Mouse (Mus musculus) ovary, adult 18-20 months (tissue): ENCODE measurements around the gene Rbpjl.

Source experiments
- DNase-seq: peaks from one replicate; pipeline ENCODE4 v3.0.0; 2022; ENCODE audit warnings: low spot score, mixed read lengths

The Rbpjl gene

DNA sequence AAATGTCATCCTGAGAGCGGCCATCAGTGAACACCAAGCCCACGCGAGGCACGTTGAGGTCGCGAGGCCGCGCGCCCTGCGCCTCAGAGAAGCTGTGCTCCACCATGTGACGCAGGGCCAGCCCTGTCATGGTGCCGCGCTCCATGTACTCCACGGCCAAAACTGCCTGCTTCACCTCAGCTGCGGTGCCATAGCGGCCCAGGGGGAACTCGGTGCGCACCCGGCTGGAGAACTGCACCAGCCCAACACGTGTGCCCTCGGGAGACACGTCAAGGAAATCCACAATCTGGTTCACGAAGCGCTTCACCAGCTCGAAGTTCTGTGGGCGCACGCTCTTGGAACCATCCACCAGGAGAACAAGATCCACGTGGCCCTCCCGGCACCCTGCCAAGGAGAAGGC is 9.8 kb upstream of the Rbpjl start:
- no peak for DNase-seq

DNA sequence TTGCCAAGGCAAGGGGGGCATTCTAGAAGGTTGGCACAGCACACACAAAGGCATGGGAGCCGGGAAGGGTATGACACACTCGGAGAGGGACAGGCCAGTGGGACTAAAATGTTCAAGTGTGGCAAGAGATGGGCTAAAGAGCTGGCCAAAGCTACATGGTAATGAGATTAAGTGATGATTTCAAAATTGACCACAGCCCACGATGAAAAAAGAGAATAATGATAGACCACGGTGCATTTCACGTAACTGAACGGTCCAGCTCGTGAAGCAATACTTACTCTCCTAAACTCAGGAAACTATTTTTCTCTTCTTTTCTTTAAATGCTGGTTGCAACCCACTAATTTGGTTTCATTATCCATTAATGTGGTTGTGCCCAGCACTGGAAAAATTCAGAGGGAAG is 6.9 kb upstream of the Rbpjl start:
- DNase-seq, result no peak

DNA sequence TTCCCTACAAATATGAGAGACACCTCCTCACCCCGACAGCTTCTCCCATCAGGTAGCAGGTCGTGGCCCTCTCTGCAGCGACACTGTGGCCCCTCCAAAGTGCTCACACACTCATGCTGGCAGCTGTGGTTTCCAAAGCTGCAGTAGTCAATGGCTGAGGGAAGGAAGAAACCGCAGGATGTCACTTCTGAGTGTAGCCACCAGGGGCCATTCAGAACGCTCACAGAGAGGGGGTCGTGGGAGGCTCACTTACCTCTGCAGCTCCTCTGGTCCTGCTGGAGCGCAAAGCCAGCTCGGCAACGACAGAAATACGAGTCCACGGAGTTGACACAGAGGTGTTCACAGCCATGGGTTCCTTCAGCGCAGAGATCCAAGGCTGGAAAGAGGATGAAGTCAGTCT is 6.0 kb upstream of the Rbpjl start:
- DNase-seq, result no peak

DNA sequence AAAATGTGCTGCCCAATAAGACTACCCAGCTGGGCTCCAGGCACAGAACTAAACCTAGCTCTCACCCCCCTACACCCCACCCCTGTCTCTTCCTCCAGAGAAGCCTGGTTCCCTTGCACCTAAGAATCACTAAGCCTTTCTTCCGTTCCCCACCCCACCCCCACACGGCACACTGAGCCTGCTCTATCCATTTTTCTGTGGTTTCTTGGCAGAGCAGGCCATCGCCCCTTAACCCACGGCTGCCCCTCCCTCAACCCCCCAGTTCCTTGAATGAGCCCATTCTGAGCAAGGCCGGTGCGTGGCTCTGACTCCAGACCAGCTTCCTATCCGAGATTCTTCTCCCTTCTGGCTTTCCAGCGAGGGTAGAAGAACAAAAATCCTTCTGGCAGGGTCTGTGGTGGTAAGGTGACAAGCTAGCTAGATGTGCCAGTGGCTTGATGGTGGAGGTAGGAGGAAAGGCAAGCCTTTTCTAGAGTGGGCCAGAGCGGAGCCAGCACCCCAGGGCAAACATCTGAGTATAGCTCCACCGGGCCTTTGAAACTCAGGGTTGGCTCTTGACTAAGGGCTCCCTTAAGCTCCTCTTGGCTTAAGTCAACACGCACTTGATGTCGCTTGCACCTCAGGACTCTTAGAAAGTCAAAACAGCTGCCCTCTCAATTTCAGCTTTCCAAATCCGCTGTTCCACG is 598 bp downstream of the Rbpjl start:
- no peak for DNase-seq

DNA sequence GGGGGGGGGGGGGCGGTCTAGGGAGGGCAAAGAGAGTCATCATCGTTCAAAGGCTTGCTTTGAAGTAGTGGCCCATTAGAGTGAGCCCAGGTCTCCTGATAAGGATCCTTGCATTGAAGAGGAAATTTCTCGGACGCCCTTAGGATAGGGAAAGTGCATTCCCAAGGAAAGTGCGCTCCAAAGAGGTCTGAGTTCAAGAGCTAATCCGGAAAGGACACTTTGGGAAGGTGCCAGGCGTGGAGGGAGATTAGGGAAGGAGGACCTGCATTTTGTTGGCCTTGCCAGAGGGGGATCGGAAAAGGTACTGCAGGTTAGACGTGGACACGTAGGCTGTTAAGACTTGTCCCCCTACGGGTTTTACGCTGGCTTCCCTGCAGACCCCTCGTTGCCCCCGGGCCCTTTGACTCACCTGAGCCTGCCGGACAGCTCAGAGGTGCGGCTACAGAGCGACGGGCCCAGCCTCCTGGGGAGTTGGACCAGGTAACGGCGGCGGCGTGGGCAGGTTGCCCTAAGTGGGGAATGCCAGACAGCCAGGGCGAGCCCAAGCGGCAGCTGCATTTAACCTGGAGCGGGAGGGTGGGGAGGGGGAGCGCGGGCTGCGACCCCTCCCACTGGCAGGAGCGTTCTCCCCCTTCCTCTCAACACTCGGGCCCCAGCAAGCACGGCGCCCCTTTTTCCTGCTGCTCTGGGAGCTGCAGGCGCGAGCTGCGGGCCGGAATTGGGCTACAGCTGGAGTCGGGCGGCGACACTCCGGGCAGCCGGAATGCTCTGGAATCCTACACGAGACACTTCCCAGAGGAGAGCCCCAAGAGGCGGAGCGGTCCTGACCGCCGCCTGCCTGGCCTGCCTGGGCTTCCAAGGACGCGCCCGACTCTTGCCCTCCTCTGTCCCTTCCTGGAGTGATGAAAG is 1.4 kb downstream of the Rbpjl start:
- DNase-seq, result no peak

DNA sequence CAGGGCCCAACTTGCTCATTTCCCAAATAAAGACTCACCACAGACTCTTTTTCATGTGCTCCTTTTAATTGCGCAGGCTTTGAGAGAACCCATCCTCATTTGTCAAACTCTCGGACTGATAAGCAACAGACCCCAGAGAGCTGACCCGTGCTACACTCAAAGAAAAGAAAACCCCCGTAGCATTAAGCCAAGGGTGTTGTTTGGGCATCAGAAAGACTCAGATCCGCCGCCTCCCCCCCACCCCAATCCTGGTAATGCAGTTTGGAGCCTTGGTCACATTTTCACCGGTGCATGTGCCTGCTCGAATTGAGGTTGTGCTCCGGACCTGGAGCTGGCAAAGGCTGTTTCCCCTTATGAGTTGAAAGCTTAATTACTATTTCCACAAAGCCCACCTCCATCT is 2.1 kb downstream of the Rbpjl start, which contains the start of gene Matn4:
TSS of gene Matn4 (minus strand) at position 101 of the 400 bp plus-strand sequence.
- DNase-seq, result no peak

DNA sequence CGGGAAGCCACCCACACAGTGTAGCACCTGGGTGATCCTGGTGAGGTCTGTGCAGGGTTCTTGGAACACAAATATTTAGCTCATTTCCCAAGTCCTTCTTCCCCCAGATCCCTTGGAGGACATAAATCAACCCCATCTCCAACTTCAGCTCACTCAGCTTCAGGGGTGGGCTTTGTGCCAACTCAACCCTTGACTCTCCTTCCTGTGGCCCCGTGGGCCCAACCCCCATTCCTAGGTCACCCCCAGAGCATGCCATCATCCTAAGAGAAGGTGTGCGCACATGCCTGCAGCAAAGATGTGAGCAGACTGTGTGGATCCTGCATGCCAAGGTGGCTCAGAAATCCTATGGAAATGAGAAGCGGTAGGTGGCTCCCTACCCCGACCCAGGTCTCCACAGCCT is 2.6 kb downstream of the Rbpjl start:
- DNase-seq, result no peak

DNA sequence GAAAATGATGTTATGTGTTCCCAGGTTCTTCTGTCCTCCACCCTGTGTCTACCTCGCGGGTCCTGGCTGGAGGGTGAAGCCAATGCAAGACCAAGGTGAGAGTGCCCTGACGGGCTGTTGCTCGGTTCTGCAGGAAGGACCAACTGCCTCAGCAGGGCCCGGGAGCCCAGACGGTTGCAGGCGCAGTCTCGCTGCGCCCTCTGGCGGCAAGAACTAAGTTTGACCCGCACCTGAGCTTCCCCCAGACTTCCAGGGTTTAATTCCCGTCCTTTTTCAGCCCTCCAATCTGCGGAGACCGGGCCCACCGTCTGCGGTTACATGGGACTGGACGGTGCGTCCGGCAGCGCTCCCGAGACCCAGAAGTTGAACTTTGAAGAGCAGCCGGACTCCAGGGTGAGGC is 4.8 kb downstream of the Rbpjl start:
- no peak for DNase-seq

DNA sequence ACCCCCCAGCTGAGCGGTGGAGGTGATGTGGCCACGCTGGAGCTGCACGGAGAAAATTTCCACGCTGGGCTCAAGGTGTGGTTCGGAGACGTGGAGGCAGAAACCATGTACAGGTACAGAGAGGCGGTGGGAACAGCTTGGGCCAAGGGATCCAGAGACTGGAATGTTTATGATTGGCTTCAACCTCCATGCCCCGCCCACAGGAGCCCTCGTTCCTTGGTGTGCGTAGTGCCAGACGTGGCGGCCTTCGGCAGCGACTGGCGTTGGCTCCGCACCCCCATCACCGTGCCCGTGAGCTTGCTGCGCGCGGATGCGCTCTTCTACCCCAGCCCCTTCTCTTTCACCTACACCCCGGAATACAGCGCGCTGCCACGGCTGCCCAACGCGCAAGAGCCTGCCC is 11.2 kb downstream of the Rbpjl start:
- no peak for DNase-seq

DNA sequence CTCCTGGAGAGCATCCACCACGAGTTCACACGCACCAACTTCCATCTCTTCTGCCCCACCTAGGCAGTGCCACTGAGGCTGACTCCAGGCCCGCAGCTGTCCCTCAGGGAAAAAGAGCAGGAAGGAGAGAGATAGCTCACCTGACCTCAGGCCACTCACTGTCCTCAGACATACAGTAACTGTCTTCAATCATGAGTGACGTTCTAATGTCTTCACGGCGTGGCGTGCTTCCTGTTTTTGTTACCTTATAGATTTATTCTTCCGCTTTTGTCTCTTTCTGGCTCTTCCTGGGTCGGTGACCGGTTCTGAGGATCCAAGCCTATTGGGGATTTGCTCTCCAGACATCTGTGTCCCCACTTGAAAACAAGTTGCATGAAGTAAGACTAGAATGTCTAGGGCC is 11.6 kb downstream of the Rbpjl start:
- DNase-seq, result no peak

DNA sequence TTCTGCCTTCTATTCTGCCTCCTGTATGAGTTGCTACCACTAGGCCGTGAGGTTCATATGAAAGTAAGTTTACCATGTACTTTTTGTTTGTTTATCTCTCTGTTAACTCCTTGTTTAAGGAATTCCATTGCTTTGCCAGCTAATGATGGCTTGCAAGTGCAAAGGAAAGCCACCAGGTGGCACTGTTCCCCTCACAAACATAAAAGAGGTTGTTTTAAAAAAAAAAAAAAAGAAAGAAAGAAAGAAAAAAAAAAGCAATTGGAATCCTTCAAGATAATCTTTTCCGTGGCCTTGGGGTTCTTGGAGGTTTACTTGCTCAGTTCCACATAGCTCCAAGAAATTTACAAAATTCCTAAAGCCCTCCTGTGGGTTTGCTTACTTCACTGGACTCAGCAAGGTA is 14.3 kb downstream of the Rbpjl start:
- DNase-seq, result no peak

DNA sequence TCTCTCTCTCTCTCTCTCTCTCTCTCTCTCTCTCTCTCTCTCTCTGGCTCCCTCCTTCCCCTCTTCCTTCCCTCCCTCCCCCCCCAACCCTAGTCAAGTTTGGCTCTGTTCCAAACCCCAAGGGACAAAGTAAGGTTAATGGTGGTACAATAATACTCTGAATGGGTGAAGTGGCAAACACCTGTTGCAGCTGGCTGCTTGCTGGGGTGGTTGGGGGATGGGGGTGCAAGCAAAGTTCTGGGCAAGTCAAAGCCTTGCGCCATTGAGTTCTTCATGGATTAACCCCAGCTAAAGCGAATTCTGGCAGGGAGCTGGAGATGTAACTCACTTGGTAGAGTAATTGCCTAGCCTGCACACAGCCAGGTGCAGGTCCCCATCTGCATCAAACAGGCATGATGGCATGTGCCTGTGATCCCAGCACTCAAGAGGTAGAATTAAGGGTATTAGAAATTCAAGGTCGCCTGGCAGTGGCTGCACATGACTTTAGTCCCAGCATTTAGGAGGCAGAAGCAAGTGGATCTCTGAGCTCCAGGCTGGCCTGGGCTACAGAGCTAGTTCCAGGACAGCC is 15.5 kb downstream of the Rbpjl start:
- DNase-seq, result no peak

DNA sequence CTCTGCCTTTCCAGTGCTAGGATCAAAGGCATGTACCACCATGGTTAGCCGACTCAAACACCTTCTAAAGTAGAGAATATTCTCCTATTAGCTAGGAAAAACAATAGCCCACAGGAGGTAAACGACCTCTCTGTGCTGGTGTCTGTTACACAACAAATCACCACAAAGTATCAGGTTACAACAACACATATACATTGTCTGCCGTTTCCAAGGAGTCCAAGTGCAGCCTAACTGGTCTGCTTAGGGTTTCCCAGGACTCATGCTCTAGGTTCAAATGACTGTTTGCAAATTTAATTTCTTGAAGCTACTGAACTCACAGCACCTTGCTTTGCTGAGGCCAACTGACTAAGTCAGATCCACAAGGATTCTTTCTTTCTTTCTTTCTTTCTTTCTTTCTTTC is 16.5 kb downstream of the Rbpjl start:
- DNase-seq, result no peak

DNA sequence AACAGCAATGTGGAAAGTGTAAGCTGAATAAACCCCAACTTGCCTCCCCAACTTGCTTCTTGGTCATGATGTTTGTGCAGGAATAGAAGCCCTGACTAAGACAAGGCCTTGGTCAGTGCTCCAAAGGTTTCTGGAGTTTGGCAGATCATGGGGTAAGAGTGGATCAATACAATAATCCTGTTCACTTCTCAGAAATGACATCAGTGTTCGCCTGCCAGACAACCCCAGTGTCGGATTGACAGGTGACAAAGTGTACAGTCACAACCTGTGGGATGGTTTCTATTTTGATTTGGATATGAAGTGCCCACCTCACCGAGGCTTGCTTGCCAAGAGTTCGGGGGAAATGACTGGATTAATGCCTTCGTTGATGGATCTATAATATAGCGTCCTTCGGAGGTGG is 18.4 kb downstream of the Rbpjl start:
- DNase-seq, result no peak

DNA sequence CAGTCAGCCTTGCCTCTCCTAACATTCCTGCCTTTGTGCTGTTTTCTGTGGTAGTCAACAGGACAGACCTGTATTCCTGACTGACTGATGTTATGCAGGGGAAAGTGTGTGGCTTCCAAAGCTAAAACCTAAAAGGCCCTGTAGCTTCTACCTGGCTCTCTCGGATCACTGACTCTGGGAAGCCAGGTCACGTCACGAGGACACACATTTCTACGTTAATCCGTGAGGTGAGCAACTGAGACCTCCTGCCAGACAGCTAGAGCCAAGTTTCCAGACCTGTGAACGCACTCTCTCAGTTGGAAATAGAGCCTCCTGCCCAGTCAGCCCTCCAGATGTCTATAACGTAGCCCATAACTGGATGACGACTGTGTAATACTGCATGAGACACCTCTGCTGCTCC is 19.0 kb downstream of the Rbpjl start:
- DNase-seq, result no peak

DNA sequence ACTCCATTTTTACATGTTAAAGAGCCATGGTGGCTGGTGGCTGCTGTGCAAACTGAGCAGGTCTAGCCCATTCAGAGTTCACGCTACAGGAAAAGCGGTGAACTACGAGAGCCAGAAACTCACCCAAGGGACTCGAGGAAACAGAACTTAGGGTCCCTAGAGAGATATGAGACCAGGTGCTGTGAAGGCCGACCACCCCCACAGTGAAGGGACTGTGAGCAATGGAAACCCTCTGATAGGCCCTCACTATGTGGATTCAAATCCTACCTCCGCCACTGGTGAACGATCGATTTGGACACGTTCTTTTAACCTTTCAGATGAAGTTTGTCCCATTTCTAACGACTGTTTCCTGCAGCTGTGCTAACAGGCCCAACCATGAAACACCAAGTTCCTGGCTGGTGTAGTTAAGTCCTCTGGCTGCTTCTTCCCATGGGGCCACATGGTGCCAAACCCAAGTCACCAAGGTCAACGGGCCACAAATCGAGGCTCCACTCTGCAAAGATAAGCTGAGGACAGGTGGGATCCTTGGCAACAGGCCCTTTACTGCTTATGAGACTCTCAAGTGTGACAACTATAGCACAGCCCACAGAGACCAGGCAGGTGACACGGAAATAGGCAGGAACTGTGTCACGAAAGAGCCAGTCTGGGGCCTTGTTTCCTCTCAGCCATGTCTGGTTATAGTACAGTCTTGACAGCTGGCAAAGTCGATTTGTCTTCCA is 19.9 kb downstream of the Rbpjl start:
- DNase-seq, result no peak

DNA sequence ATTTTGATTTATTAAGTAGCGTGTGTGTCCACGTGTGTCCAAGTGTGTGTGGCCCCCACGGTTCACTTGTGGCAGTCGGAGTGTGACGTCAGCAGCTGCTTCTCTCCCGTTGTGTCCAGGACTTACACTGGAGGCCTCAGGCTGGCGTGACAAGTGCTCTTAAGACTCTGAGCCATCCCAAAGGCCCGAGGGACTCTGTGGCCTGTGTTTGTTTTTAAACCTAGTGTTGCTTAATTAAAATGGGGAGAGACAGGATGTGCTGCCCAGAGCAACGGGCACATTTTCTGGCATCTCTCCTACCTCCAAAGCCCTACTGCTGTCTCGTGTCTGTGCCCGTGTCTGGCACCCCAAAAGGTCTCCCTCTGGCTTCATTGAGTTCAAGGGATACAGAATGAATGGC is 20.5 kb downstream of the Rbpjl start:
- no peak for DNase-seq

DNA sequence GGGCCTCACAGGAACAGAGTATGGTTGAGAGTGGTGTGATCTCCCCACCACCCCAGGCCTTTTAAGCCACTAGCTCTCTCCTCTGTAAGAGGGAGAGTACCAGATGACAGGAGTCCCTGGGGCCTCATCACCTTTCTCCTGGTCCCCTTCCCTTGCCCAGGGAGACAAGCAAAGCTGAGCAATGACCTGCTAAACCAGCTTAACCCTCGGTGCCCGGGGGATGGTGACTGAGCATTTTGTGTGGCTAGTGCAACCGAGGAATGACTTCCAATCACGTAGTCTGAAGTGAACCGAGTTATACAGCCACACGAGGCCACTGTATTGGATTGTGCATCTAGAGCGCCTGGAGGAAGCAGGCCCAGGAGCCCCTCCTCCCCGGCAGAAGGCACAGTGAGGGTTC is 21.5 kb downstream of the Rbpjl start:
- no peak for DNase-seq

DNA sequence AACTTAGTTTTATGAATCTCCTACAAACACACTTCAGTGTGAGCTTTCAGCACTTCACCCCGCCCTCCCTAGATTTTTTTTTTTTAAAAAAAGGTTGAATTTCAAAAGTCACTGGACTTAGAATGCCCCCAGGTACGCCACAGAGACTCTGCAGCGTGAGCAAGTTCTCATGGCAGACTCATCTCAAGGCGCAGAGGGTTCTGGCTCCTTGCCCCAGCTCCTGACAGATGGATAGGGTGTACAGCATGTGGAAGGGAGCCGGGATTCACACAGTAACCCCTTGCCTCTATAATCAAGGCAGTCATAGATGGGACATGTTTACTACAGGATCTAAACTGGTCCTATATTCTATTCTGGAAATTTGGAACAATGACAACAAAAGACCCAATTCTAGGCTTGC is 22.5 kb downstream of the Rbpjl start:
- DNase-seq, result no peak

DNA sequence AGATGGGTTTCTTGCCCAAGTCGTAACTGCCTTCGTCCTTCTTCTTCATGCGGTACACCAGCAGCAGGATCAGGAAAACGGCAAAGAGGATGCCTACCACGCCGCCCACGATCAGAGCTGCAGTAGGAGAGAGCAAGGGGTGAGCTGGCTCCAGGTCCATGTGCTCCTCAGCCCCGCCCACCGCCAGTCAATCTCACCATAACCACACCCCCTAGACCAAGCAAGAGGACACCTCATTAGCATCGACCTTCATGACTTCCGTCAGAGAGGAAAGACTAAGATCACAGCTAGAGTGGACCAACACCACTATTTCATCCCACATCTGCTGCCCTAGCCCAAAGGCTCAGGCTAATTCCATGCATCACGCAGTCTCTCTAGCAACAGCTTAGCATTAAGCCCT is 23.2 kb downstream of the Rbpjl start:
- DNase-seq, result no peak

DNA sequence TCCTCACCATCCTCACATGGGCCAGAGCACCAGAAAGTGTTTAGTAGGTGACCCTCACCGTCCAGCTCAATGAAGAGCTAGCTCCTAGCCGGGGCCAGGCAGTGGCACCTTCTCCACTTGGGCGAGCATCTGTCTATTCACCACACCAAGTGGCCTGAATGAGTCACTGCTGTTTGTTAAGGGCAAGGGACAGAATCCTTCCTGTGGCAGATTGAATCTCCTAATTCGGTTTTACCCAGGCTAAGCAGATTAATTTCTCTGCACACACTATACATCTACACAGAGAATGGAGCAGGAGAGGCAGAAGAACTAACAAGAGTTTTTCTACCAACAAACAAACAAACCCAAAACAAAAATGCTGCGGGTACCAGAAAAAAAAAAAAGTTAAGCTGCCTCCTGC is 24.0 kb downstream of the Rbpjl start:
- no peak for DNase-seq

DNA sequence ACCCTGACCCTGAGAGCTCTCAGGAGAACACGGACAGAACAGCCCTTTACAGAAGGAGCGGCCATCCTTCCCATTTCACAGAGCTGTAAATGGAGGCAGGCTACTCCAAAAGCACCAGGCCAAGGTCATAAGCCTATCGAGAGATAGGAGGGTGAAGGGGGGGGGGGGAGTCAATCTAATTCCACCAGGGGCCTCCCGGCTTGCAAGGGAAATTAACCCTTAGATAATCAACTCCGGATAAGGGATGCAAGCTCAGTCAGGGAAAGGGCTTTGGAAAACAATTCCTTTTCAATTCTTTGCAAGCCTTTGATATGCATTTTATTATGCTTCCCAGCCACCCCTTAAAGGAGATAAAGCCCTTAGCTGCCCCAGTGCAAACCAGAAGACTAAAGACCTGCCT is 25.5 kb downstream of the Rbpjl start:
- no peak for DNase-seq
